Mouse (Mus musculus) olfactory bulb, adult 2 months (tissue): ENCODE measurements around the gene Tnpo3.

ENCODE experiments used
- CTCF ChIP-seq: fragments of 200-500 bp; IDR thresholded peaks from 2 replicates; pipeline ENCODE4 v1.5.1; 2012; ENCODE audit warnings: low read depth, mild to moderate bottlenecking, low read length, moderate library complexity; ENCODE audit not compliant: insufficient read depth
- POLR2A ChIP-seq: fragments of 200-500 bp; IDR thresholded peaks from 2 replicates; pipeline ENCODE4 v1.6.1; 2012; ENCODE audit warnings: mild to moderate bottlenecking, low read depth, low read length, moderate library complexity; ENCODE audit not compliant: insufficient read depth

DNA sequence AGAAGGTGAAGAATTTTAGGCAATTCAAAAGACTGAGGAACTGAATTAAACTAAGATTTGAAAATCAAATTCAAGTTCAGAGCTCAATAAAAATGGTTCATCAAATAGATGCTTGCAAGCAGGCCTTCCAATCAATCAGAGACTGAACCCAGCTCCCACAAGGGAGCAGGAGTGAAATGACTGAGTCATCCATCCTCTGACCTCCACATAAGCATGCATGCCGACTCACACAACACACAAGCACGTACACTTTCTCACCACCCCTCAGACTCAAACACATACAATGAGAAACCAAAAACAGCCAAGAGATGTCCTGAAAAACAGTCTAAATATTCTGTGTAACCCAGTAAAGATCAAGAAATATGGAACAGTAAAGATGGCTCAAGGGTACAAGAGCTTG, 14.0 kb downstream of the Tnpo3 start:
- no peak for TF ChIP-seq CTCF
- TF ChIP-seq POLR2A: no peak
